Mouse (Mus musculus) heart, postnatal 4 days (tissue): ENCODE measurements at regions not wholly inside any gene's neighbourhood (a gene's known extent, or its start where the extent isn't known, plus 50 kb on each side); places are given as distances from the start of the nearest gene placed in this dataset.

ENCODE experiments used
- DNase-seq: peaks from one replicate; pipeline ENCODE4 v3.0.0; 2021

- DNase-seq = no peak
These were observed 85.8 kb upstream of the Nckap5 start for GRCm38 (mm10) chr1:126916369-126916768.

- DNase-seq = no peak
These were observed 80.9 kb upstream of the Nckap5 start for GRCm38 (mm10) chr1:126911277-126912060.

GRCm38 (mm10) chr1:126907417-126907816 is 76.8 kb upstream of the Nckap5 start:
- no peak for DNase-seq

- DNase-seq = no peak
These were observed 67.9 kb upstream of the Nckap5 start for GRCm38 (mm10) chr1:126898484-126898883.

GRCm38 (mm10) chr1:126896895-126897294 is 66.3 kb upstream of the Nckap5 start:
- no peak for DNase-seq

GRCm38 (mm10) chr1:126880801-126881200 is 50.2 kb upstream of the Nckap5 start:
- no peak for DNase-seq
